Mouse (Mus musculus) thymus, postnatal 25 days (tissue): ENCODE data around the gene Rpl41.
A peak's percentile ranks its signal among the peaks of the same experiment; 100 is the strongest.
"Not testable (repeated sequence)": the region's sequence is repeated elsewhere in the genome, so short reads cannot be mapped to it uniquely, and the experiment has no call there.

ENCODE experiments used
- DNase-seq: peaks from one replicate; pipeline ENCODE4 v3.0.0; 2022

The Rpl41 gene

DNA sequence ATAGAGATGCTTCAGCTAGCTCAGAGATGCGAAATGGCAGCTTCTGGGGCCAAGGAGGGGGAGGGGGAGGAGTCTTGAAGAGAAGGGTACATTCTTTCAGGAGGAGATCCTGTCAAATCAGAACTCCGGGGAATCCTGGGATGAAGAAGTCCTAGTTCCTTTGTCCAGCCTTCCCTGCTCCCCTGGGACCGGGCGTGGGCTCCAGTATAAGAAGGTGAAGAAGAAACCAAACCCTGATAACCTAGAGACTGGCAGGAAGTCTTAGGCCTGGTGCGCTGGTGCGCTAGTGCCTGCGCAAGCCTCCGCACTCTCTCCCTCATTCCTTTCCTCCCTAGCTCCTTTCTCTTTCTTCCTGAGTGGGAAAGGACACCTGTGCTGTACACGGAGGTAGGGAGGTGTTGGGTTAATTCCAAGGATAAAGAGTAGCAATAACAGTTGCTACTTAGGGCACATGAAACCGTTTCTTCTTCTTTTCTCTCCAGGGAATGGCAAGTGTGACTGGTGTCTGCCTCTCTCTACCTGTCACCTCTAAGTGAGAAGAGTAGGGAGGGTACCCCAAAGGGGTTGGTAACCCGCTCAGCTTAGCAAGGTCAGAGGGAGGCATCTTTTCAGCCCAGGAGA is 24.9 kb downstream of the Rpl41 start:
- DNase-seq, result peak; percentile 59

DNA sequence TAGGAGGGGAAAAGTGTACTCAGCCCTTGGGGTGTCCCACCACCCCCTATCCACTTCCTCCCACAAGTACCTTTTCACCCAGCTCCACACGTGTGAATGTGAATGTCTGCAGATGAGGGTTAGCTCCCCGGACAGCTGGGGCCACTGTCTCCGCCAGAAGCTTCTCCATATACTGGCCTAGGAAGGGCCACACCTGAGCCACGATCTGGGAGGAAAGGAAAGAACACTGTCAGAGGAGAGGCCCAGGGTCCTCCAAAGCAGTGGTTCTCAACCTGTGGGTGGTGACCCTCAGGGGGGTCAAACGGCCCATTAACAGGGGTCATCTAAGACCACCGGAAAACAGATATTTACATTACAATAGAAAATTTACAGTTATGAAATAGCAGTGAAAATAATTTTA is 26.8 kb downstream of the Rpl41 start:
- no peak for DNase-seq

GRCm38 (mm10) chr10:128520591-128520990 is 28.5 kb downstream of the Rpl41 start:
- DNase-seq, result no peak

DNA sequence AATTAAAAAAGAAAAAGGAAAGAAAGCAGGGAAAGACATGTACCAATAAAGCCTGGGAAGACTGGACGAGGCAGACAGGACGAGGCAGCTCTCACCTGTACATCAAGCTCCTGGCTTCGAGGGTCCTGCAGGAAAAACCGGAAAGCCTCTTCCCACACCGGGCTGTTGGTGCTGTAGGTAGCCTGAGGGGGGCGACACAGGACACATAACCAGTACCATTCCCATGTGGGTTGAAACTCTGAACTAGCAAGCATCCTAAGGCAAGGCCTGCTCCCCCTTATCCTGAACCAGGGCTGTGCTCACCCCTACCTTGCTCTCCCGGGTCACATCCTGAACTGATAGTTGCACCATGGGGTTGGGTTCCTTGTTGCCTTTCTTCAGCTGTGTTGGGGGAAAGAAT is 30.3 kb downstream of the Rpl41 start:
- DNase-seq, result peak; percentile 59

DNA sequence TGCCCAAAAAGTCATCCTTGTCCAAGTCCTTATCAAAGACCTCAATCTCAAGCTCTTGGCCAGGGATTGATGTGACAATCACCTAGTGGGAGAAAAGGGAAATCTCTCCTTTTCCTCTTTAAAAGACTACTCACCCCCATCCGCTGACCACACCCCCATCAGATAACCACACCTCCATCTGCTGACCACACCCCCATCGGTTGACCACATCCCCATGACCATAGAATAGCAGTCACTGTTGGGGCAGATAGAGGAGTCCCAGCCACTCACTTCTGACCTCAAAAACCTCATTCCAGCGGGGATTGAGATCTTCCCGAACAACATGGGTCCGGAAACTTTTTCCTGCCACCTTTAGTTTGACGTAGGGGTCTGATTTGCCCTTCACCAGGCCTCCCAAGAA is 32.4 kb downstream of the Rpl41 start:
- no peak for DNase-seq

DNA sequence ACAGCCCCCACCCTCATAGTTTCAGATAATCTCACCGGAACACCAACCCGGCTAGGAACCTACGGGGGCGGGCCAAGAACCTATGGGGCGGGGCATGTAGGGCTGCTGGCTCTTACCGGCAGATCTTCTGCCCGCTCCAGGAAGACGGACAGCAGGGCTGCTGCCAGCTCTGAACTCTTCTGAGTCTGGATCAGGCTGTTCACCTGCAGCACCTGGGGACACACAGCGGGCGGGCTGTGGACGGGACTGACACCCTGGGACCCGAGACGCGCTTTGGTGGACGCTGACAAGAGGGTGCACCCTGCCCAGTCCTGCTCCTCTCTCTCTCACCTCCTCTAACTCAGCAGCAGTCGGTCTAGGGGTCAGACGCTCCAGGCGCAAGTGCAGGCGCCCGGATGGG is 33.1 kb downstream of the Rpl41 start:
- DNase-seq, result no peak

DNA sequence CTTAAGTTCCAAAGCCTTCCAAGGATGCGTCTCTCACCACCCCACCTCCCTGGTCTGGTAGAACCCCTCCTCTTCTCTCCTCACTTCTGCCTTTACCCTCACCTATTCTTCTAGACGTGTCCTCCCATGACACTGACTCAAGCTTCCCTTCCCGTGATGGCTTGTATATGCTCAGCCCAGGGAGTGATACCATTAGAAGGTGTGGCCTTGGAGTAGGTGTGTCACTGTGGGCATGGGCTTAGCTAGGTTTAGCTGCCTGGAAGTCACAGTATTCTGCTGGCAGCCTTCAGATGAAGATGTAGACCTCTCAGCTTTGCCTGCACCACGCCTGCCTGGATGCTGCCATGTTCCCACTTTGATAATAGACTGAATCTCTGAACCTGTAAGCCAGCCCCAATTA is 34.1 kb downstream of the Rpl41 start:
- DNase-seq, result no peak

DNA sequence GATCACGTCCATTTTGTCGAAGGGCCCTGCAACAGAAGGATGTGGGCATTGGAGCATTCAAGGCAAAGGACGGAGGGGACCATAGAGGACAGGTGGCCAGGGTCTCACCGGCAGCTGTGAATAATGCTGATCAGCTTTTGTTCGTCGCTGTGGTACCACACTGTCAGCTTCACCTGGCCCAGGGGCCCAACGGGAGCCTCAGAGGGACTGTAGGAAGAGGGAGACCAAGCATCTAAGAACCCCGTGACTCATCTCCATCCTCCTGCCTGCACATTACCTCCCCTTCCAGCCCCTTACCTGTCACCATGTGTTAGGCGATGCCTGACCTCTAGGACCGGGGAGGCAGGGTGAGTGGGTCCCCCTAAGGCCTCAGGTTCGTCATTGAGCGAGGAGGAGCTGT is 37.3 kb downstream of the Rpl41 start:
- no peak for DNase-seq

DNA sequence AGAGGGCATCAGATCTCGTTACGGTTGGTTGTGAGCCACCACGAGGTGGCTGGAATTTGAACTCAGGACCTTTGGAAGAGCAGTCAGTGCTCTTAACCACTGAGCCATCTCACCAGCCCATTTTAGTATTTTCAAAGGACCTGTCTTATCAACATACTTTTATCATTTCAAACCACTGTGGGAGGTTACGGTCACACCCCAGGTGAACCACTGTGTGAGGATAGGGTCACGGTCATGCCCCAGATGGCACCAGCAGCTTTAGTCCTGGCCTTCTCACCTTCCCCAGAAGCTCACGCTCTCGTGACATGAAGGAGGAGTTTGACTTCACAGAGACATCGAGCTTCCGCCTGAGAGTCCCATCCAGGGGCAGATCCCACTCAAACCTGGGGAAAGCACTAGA is 37.9 kb downstream of the Rpl41 start:
- no peak for DNase-seq

DNA sequence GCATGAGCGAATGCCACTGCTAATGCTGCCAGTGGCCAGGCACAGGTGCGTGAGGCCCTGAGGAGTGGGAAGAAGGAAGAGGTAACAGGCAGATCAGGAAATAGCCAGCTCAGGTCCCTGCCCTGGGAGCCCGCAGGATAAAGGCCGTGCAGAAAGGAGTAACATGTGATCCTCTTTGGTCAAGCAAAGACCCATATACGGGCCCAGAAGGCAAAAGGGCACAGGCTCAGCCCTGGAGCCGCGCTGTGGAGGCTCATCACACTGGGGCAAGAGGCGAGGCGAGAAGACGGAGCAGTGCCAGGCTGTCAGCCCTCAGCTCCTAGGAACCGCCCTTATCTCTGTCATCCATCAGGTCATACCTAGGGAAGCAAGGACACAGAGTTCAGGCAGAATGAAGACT is 38.8 kb downstream of the Rpl41 start:
- no peak for DNase-seq

DNA sequence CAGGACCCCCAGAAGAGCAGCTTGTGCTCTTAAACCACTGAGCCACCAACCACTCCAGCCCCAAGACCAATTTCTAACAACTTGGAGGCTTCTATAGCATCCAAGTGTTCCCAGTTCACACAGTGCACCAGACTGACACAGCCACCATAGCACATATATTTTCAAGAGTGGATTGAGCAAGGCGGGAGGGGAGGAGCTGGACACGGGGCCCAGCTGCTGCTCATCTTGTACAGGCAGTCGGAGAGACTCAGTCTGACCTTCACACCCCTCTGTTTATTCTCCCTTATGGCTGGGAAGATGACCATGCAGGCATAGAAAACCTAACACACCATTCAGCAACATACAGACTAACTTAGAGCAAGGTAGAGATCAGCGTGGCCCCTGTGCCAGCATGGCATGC is 39.3 kb downstream of the Rpl41 start:
- no peak for DNase-seq

DNA sequence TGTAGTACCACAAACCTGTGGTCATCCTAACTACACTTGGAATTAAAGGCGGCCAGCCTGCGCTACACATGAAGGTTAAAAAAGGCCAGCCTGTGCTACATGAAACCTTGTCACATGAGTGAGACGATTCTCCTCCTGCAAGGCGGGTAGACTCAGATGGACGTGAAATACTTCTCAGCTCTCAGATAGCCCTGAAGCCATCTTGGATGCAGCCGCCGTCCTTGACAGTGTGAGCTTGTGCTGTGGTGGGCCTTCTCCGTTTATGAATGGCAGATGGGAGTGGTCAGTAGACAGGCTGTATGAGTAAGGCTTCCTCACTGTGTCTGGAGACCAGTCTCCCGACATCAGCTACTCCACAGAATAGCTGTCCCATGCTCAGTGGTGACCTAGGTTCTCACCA is 39.9 kb downstream of the Rpl41 start:
- DNase-seq, result no peak

DNA sequence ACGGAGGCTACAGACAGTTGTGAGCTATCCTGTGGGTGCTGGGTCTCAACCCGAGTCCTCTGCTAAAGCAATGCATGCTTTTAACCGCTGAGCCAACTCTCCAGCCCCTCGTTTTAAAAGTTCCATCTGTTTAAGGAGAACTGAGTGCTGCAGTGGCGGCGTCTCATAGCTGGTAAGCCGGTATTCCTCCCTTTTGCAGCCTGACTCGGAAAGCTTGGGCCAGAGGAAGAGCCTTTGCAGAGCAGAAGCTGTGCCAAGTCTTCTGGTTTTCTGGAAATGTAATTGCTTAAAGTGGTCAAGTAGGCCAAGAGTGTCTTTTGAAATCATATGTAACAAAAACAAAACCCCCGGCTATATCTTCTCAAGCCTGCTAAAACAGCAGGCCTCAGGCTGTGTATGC is 40.8 kb downstream of the Rpl41 start:
- DNase-seq, result no peak

- no peak for DNase-seq
These were observed 43.1 kb downstream of the Rpl41 start for GRCm38 (mm10) chr10:128505974-128506373.

- DNase-seq, result not testable (repeated sequence)
These were observed 43.8 kb downstream of the Rpl41 start for GRCm38 (mm10) chr10:128505371-128505667.

DNA sequence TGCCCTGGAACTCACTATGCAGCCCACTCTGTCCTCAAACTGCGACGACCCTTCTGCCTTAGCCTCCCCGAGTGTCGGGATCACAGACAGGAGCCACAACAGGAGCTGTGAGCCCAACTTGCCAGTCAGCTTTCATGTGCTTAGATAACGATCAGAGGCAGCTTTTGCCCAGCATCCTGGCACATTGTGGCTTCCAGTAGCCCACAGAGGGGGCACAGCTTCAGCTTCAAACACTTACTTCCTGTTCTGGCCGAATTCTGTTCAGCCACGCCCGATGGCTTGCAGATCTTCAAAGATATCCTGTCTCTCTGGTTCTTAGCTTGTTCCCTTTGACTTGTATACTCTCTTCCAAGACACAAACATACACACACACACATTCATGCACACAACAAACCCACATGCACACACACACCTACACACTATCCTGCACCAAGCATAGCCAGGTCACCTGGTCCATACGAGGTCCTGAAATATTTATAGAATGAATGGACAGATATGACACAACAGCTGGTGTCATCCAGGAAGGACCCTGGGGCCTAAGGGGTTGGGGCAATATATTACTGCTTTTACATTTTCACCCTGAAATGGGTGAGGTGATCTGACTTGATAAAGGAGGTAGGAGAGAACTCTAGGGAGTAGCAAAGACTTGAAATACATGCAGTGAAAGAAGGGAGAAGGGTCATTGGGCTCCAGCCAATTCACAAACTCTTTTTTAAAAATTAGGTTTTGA is 44.3 kb downstream of the Rpl41 start:
- DNase-seq, result peak; percentile 50

- DNase-seq, result no peak
These were observed 45.1 kb downstream of the Rpl41 start for GRCm38 (mm10) chr10:128504012-128504411.

- no peak for DNase-seq
These were observed 45.6 kb downstream of the Rpl41 start for GRCm38 (mm10) chr10:128503532-128503931.

DNA sequence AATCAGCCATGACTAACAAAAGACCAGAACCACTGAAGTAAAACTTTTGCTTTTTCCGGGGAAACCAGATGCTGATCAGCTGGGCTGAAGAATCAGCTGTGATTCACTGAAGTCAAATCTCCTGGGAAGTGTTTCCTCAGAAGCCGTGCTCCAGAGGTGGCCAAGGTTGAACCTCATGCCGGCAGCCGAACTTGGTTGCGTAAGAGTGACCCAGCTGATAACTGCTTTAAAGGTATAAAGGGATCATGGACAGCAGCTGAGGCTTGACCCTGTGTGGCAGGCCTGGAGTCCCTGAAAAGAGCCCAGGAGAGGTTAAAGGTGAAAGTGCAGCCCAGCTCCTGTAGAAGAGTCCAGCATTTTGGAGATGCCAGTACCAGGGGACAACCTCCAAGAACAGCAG is 46.8 kb downstream of the Rpl41 start:
- DNase-seq, result no peak

- DNase-seq, result peak; percentile 61
These were observed 49.9 kb downstream of the Rpl41 start for GRCm38 (mm10) chr10:128499116-128499671.

GRCm38 (mm10) chr10:128498590-128498989 is 50.5 kb downstream of the Rpl41 start, which contains the start of gene Myl6b:
TSS of gene Myl6b (minus strand) at chr10:128498685.
- peak; percentile 94 for DNase-seq
